Mouse (Mus musculus): ENCODE results near the gene Arl5a.

Gene Arl5a

GRCm38 (mm10) chr2:52422871-52423610, 1.7 kb downstream of the Arl5a start:
- no peak for DNase-seq (ENCODE audit: low spot score)

- no peak for DNase-seq (ENCODE audit: low spot score)
Observed at GRCm38 (mm10) chr2:52421197-52421596, 3.5 kb downstream of the Arl5a start.

- no peak for DNase-seq (ENCODE audit: low spot score)
Observed at GRCm38 (mm10) chr2:52420001-52420710, 4.5 kb downstream of the Arl5a start.

- DNase-seq (ENCODE audit: low spot score), result no peak
Observed at GRCm38 (mm10) chr2:52419295-52419694, 5.4 kb downstream of the Arl5a start.

- no peak for DNase-seq (ENCODE audit: low spot score)
Observed at GRCm38 (mm10) chr2:52412524-52413037, 12.1 kb downstream of the Arl5a start.

GRCm38 (mm10) chr2:52406480-52406879, 18.2 kb downstream of the Arl5a start:
- no peak for DNase-seq (ENCODE audit: low spot score)

GRCm38 (mm10) chr2:52405238-52405637, 19.5 kb downstream of the Arl5a start:
- DNase-seq (ENCODE audit: low spot score), result no peak

GRCm38 (mm10) chr2:52394529-52394928, 30.2 kb downstream of the Arl5a start:
- no peak for DNase-seq (ENCODE audit: low spot score)

- DNase-seq (ENCODE audit: low spot score), result no peak
Observed at GRCm38 (mm10) chr2:52390415-52390975, 34.2 kb downstream of the Arl5a start.

- no peak for DNase-seq (ENCODE audit: low spot score)
Observed at GRCm38 (mm10) chr2:52389975-52390374, 34.7 kb downstream of the Arl5a start.

- DNase-seq (ENCODE audit: low spot score), result no peak
Observed at GRCm38 (mm10) chr2:52386451-52386850, 38.2 kb downstream of the Arl5a start.

GRCm38 (mm10) chr2:52386037-52386436, 38.7 kb downstream of the Arl5a start:
- DNase-seq (ENCODE audit: low spot score), result no peak

GRCm38 (mm10) chr2:52378848-52379261, 45.8 kb downstream of the Arl5a start:
- no peak for DNase-seq (ENCODE audit: low spot score)

GRCm38 (mm10) chr2:52378448-52378804, 46.3 kb downstream of the Arl5a start, which contains the start of gene Neb:
Gene Neb, minus strand, starts transcription at chr2:52378474.
- DNase-seq (ENCODE audit: low spot score), result no peak

GRCm38 (mm10) chr2:52377706-52378447, 46.8 kb downstream of the Arl5a start:
- no peak for DNase-seq (ENCODE audit: low spot score)

- DNase-seq (ENCODE audit: low spot score), result no peak
Observed at GRCm38 (mm10) chr2:52374706-52375105, 50.0 kb downstream of the Arl5a start.

GRCm38 (mm10) chr2:52372480-52372879, 52.2 kb downstream of the Arl5a start:
- no peak for DNase-seq (ENCODE audit: low spot score)

GRCm38 (mm10) chr2:52372080-52372479, 52.6 kb downstream of the Arl5a start:
- no peak for DNase-seq (ENCODE audit: low spot score)

GRCm38 (mm10) chr2:52371066-52371465, 53.6 kb downstream of the Arl5a start:
- no peak for DNase-seq (ENCODE audit: low spot score)

- DNase-seq (ENCODE audit: low spot score), result no peak
Observed at GRCm38 (mm10) chr2:52369622-52370021, 55.1 kb downstream of the Arl5a start.

- no peak for DNase-seq (ENCODE audit: low spot score)
Observed at GRCm38 (mm10) chr2:52367665-52368064, 57.0 kb downstream of the Arl5a start.

GRCm38 (mm10) chr2:52367248-52367647, 57.5 kb downstream of the Arl5a start:
- DNase-seq (ENCODE audit: low spot score), result no peak

All from left cerebral cortex, adult 11 months (tissue).